Mouse (Mus musculus) midbrain, embryonic 10.5 days (tissue): ENCODE measurements at regions not wholly inside any gene's neighbourhood (a gene's known extent, or its start where the extent isn't known, plus 50 kb on each side); places are given as distances from the start of the nearest gene placed in this dataset.
"Not testable (repeated sequence)": the region's sequence is repeated elsewhere in the genome, so short reads cannot be mapped to it uniquely, and the experiment has no call there.

Experiments used
- DNase-seq: peaks from one replicate; pipeline ENCODE4 v3.0.0-alpha.2; 2017; ENCODE audit warnings: low spot score
- H3K27ac ChIP-seq: fragments of 300-500 bp; sonication (generic); replicated peaks from 2 replicates; pipeline ENCODE4 v1.5.1; 2016; ENCODE audit warnings: mild to moderate bottlenecking
- H3K27me3 ChIP-seq: fragments of 300-500 bp; sonication (generic); 2 replicates; pipeline ENCODE4 v1.6.1; 2016; ENCODE audit warnings: low read depth, mild to moderate bottlenecking; ENCODE audit not compliant: poor library complexity, severe bottlenecking
- H3K36me3 ChIP-seq: fragments of 300-500 bp; sonication (generic); 2 replicates; pipeline ENCODE4 v1.6.1; 2016; ENCODE audit warnings: mild to moderate bottlenecking, moderate library complexity
- H3K4me1 ChIP-seq: fragments of 300-500 bp; sonication (generic); 2 replicates; pipeline ENCODE4 v1.6.1; 2016
- H3K4me3 ChIP-seq: fragments of 300-500 bp; sonication (generic); 2 replicates; pipeline ENCODE4 v1.5.1; 2016; ENCODE audit warnings: mild to moderate bottlenecking, moderate library complexity
- H3K9me3 ChIP-seq: fragments of 300-500 bp; sonication (generic); replicated peaks from 2 replicates; pipeline ENCODE4 v1.6.1; 2016; ENCODE audit warnings: mild to moderate bottlenecking
- WGBS: fragments of 180-500 bp; shearing (Covaris S2); methylation state at CpG from one replicate; pipeline ENCODE4 v1.1.7; 2016; 5-methylcytosine and 5-hydroxymethylcytosine counted together

DNA sequence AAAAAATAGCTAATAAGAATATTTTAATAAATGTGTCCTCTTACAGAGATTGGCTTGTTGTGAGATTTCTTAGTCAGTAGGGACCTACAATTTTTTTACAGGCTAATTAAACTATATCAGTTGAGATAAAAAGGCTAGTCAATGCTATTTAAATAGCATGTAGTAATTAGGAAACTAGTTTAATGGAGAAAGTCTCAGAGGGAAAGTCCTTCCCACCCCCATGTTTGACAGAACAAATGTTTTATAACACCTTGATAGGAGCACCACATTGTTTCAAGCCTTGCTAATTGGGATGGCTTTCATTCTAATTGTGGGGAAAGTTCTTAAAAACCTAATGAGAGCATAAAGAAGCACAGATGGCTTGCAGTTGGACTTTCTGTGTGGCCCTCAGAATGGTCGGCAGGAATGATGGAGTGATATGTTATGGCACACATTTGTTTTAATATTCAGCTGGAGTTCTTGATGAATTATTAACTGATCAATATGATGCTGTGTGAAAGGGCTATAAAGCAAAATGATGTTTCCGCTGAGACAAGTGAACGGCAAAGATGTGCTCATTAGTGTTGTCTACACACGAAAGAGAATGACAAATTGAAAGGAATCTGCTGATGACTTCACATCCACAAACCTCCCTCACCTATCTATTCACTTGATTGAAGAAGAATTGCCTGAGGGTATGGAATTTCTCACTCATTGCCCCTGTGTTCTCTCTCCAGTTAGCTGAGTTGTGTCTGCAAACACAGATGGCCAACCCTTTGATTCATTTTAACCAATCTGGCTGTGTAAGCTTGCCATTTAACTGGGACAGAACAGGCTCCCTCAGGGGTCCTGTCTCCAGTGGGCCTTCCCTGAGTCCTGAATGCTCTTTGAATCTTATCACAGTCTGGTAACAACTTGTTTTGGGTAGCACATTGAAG, 111.5 kb upstream of the Arhgap20 start:
- no peaks in the 10 kb centered on the region for H3K4me1 ChIP-seq
- H3K36me3 ChIP-seq = no peaks in the 10 kb centered on the region
- no peak overlapping the region for H3K27ac ChIP-seq
- no peaks in the 10 kb centered on the region for H3K27me3 ChIP-seq
- no peaks in the 10 kb centered on the region for H3K9me3 ChIP-seq
- H3K4me3 ChIP-seq = no peak overlapping the region
- DNase-seq = no peak
- WGBS = 89% methylated on average over 4 of the region's 4 CpGs

- H3K4me3 ChIP-seq = no peak overlapping the region
- H3K27me3 ChIP-seq = no peaks in the 10 kb centered on the region
- no peaks in the 10 kb centered on the region for H3K9me3 ChIP-seq
- H3K27ac ChIP-seq = no peak overlapping the region
- no peaks in the 10 kb centered on the region for H3K36me3 ChIP-seq
- 92% methylated on average over 1 of the region's 1 CpGs for WGBS
- no peaks in the 10 kb centered on the region for H3K4me1 ChIP-seq
- no peak for DNase-seq
Measured at GRCm38 (mm10) chr9:51654645-51655044, 110.5 kb upstream of the Arhgap20 start.

GRCm38 (mm10) chr9:51657796-51658195, 107.3 kb upstream of the Arhgap20 start:
- Histone ChIP-seq H3K9me3 (no peaks in the 10 kb centered on the region), H3K4me1 (no peaks in the 10 kb centered on the region), H3K27ac (no peak overlapping the region), H3K4me3 (no peak overlapping the region), H3K36me3 (no peaks in the 10 kb centered on the region), H3K27me3 (no peaks in the 10 kb centered on the region)
- WGBS = 93% methylated on average over 1 of the region's 1 CpGs
- no peak for DNase-seq

GRCm38 (mm10) chr9:51660908-51661874, 103.9 kb upstream of the Arhgap20 start:
- H3K27ac ChIP-seq = no peak overlapping the region
- no peaks in the 10 kb centered on the region for H3K4me1 ChIP-seq
- H3K9me3 ChIP-seq = no peaks in the 10 kb centered on the region
- no peak overlapping the region for H3K4me3 ChIP-seq
- no peaks in the 10 kb centered on the region for H3K27me3 ChIP-seq
- no peaks in the 10 kb centered on the region for H3K36me3 ChIP-seq
- no peak for DNase-seq
- 81% methylated on average over 7 of the region's 7 CpGs for WGBS

DNA sequence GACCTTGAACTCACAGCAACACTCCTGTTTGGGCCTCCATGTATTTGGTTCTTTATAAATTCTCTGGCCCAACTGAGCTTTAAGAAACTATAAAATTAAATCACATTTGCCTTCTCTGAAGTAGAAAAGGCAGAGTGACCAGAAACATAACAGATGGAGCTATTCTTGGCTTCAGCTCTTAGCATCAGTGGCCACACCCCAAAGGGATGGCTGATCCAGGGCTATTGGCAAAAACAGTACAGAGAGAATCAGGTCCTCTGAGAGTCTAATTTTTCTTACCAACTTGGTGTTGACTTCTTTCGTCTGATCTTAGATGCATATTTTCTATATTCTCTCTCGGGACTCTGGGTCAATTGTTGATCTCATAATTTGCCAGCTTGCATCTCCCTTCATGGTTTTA, 103.2 kb upstream of the Arhgap20 start:
- Histone ChIP-seq H3K36me3 (no peaks in the 10 kb centered on the region), H3K4me3 (no peak overlapping the region)

GRCm38 (mm10) chr9:51664353-51664752, 100.8 kb upstream of the Arhgap20 start:
- H3K9me3 ChIP-seq = no peaks in the 10 kb centered on the region
- H3K36me3 ChIP-seq = no peaks in the 10 kb centered on the region
- H3K27ac ChIP-seq = no peak overlapping the region
- no peak for DNase-seq
- H3K4me3 ChIP-seq = no peak overlapping the region
- WGBS = 76% methylated on average over 1 of the region's 1 CpGs
- no peaks in the 10 kb centered on the region for H3K27me3 ChIP-seq
- H3K4me1 ChIP-seq = no peaks in the 10 kb centered on the region

More for the DNA sequence above, 103.2 kb upstream of the Arhgap20 start:
- H3K27ac ChIP-seq = no peak overlapping the region
- H3K9me3 ChIP-seq = no peaks in the 10 kb centered on the region
- no peak for DNase-seq
- WGBS = 90% methylated on average over 2 of the region's 2 CpGs
- no peaks in the 10 kb centered on the region for H3K4me1 ChIP-seq
- H3K27me3 ChIP-seq = no peaks in the 10 kb centered on the region

GRCm38 (mm10) chr9:51664876-51665275, 100.3 kb upstream of the Arhgap20 start:
- H3K4me3 ChIP-seq = no peak overlapping the region
- DNase-seq = no peak
- H3K27ac ChIP-seq = no peak overlapping the region
- H3K4me1 ChIP-seq = no peaks in the 10 kb centered on the region
- no peaks in the 10 kb centered on the region for H3K9me3 ChIP-seq
- H3K36me3 ChIP-seq = no peaks in the 10 kb centered on the region
- no peaks in the 10 kb centered on the region for H3K27me3 ChIP-seq

- H3K4me3 ChIP-seq, H3K9me3 ChIP-seq, H3K27me3 ChIP-seq, H3K27ac ChIP-seq, H3K36me3 ChIP-seq, DNase-seq, H3K4me1 ChIP-seq: not testable (repeated sequence)
- WGBS = 93% methylated on average over 12 of the region's 12 CpGs
Measured at GRCm38 (mm10) chr9:51668976-51669375, 96.2 kb upstream of the Arhgap20 start.

DNA sequence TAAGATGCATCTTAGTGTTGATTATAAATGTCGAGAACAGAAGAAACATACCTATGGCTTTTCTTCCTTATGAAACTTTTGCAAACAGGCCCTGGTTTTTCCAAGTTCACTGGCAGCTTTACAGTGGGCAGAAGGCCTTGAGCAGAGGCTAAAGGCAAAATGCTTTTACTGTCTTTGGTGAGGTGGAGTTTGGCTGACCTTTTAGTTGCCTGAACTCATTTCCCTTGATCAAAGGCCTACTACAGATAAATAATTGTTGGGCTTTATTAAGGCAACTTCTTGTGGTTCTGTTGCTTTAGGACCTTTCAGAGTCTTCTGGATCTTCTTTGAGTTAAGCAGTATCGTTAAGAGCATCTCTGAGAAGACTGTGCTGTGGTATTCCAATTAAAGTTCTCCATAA, 94.6 kb upstream of the Arhgap20 start:
- DNase-seq = no peak
- no peaks in the 10 kb centered on the region for H3K4me1 ChIP-seq
- no peak overlapping the region for H3K4me3 ChIP-seq
- whole genome bisulfite sequencing = 84% methylated on average over 2 of the region's 2 CpGs
- no peaks in the 10 kb centered on the region for H3K9me3 ChIP-seq
- H3K27ac ChIP-seq = no peak overlapping the region
- H3K36me3 ChIP-seq = no peaks in the 10 kb centered on the region
- no peaks in the 10 kb centered on the region for H3K27me3 ChIP-seq

- Histone ChIP-seq H3K27ac (no peak overlapping the region), H3K4me1 (no peaks in the 10 kb centered on the region), H3K4me3 (no peak overlapping the region), H3K9me3 (no peaks in the 10 kb centered on the region), H3K27me3 (no peaks in the 10 kb centered on the region), H3K36me3 (no peaks in the 10 kb centered on the region)
- no peak for DNase-seq
- WGBS = 93% methylated on average over 1 of the region's 1 CpGs
Measured at GRCm38 (mm10) chr9:51686536-51686935, 78.6 kb upstream of the Arhgap20 start.

DNA sequence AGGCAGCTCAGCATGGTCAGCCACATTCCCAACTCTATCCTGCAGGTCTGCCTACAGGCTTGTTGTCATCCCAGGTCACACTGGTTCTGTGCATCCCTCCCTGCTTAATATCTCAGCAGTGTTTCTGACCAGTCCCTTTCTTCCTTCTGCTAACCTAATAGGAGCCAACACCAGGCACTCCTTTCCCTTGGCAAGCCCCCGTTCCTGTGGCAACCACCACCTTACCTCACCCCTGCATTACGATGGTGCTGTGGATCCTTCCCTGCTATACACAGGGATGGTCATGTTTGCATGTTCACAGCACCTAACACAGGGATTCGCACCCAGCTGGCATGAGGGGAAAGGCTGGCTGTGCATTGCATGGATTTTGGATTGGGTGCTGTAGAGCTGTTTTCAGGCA, 50.8 kb upstream of the Arhgap20 start:
- Histone ChIP-seq H3K4me1 (no peaks in the 10 kb centered on the region), H3K36me3 (no peaks in the 10 kb centered on the region), H3K27ac (no peak overlapping the region), H3K4me3 (no peak overlapping the region), H3K27me3 (no peaks in the 10 kb centered on the region), H3K9me3 (no peaks in the 10 kb centered on the region)
- 88% methylated on average over 3 of the region's 3 CpGs for WGBS
- DNase-seq = no peak
